Mouse (Mus musculus): ENCODE data around the gene Gpn1. TPM values are rescaled to one million over a fixed set of nuclear protein-coding genes. Genes with fewer than 3 reads are reported as not detected.

Gene Gpn1
- polyA plus RNA-seq, 1 experiment from 2014 or later: 110 TPM

Other genes starting within 250 kb of the Gpn1 start
- 16.8 and 21.2 TPM in 2 replicates for gene Krtcap3, start 243.1 kb upstream of the Gpn1 start, polyA plus RNA-seq (2016; fragmentation: Nextera tagmentation; extraction: Ambion mirVana)
- gene Ift172, start 203.6 kb upstream of the Gpn1 start, polyA plus RNA-seq (2016; fragmentation: Nextera tagmentation; extraction: Ambion mirVana): 37.3 and 39.2 TPM in 2 replicates
- 54.6 and 57.1 TPM in 2 replicates for gene Fndc4, start 198.7 kb upstream of the Gpn1 start, polyA plus RNA-seq (2016; fragmentation: Nextera tagmentation; extraction: Ambion mirVana)
- 0.19 and 0.29 TPM in 2 replicates for gene Gckr, start 197.3 kb upstream of the Gpn1 start, polyA plus RNA-seq (2016; fragmentation: Nextera tagmentation; extraction: Ambion mirVana)
- 76.5 and 77.9 TPM in 2 replicates for gene Zfp512, start 42.3 kb upstream of the Gpn1 start, polyA plus RNA-seq (2016; fragmentation: Nextera tagmentation; extraction: Ambion mirVana)
- 0.11 and 0.16 TPM in 2 replicates for gene 4930548H24Rik, start 9.0 kb upstream of the Gpn1 start, polyA plus RNA-seq (2016; fragmentation: Nextera tagmentation; extraction: Ambion mirVana)
- gene Slc4a1ap, start 32.3 kb downstream of the Gpn1 start, polyA plus RNA-seq (2016; fragmentation: Nextera tagmentation; extraction: Ambion mirVana): 32.2 and 33.1 TPM in 2 replicates
- 29.3 and 29.6 TPM in 2 replicates for gene Supt7l, start 33.1 kb downstream of the Gpn1 start, polyA plus RNA-seq (2016; fragmentation: Nextera tagmentation; extraction: Ambion mirVana)
- 237 and 243 TPM in 2 replicates for gene Mrpl33, start 102.2 kb downstream of the Gpn1 start, polyA plus RNA-seq (2016; fragmentation: Nextera tagmentation; extraction: Ambion mirVana)
- gene Rbks, start 202.9 kb downstream of the Gpn1 start, polyA plus RNA-seq (2016; fragmentation: Nextera tagmentation; extraction: Ambion mirVana): 4.1 and 4.9 TPM in 2 replicates
- 47.0 and 51.7 TPM in 2 replicates for gene Babam2, start 202.9 kb downstream of the Gpn1 start, polyA plus RNA-seq (2016; fragmentation: Nextera tagmentation; extraction: Ambion mirVana)